Mouse (Mus musculus): ENCODE measurements around the gene Kcnk5. TPM values are rescaled to one million over a fixed set of nuclear protein-coding genes. Genes with fewer than 3 reads are reported as not detected.

Kcnk5 gene
- total and polyA plus RNA-seq, 2 experiments, result 10.3 to 25.6 TPM

DNA sequence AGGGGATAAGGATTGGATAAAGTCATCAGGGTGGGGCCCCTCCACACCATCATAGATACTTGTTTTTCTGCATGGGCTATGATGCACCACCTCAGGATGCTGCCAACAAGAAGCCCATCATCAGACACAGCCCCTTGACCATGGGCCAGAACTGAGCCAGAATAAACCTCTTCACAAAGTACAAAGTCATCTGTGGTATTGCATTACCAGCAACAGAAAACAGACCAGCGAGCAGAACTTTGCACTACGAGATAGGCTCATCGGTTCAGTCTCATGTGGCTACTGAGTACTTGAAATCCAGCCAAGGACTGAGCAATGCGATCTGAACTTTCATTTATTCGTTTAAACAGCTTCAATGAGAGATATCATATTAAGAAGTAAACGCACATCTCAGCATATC lies 18.9 kb downstream of the Kcnk5 start:
- 0 out of 2 replicates have a peak, but pooled peaks cover 3% of the 10 kb centered on the region for H3K36me3 ChIP-seq (ENCODE audit: control insufficient read depth, insufficient read depth, low read length)
- H3K4me1 ChIP-seq (ENCODE audit: control insufficient read depth, insufficient read depth, low read length), result peaks cover 60% of the 10 kb centered on the region
- H3K4me3 ChIP-seq (ENCODE audit: insufficient read depth, low read depth, low read length), result no peak overlapping the region
- no peak overlapping the region for H3K9ac ChIP-seq (ENCODE audit: low read depth, low read length)
- no peaks in the 10 kb centered on the region for H3K27me3 ChIP-seq (ENCODE audit: control insufficient read depth, insufficient read depth, low read length)
- TF ChIP-seq POLR2A (IDR thresholded peaks at IDR 0.05; ENCODE audit: extremely low read depth, insufficient read depth, low read length), result no peak
- no peak for TF ChIP-seq CTCF (IDR thresholded peaks at IDR 0.05; ENCODE audit: low read depth, low read length)
- 11% methylated on average over 6 of the region's 6 CpGs for WGBS
- peak; percentile 97 for DNase-seq (ENCODE audit: extremely low read depth, low read depth, low spot score)
- H3K79me2 ChIP-seq (ENCODE audit: control insufficient read depth, insufficient read depth, low read length), result peaks cover 40% of the 10 kb centered on the region
- H3K27ac ChIP-seq (replicated peaks; ENCODE audit: insufficient read depth, low read depth, low read length), result peak overlapping the region; percentile 63

DNA sequence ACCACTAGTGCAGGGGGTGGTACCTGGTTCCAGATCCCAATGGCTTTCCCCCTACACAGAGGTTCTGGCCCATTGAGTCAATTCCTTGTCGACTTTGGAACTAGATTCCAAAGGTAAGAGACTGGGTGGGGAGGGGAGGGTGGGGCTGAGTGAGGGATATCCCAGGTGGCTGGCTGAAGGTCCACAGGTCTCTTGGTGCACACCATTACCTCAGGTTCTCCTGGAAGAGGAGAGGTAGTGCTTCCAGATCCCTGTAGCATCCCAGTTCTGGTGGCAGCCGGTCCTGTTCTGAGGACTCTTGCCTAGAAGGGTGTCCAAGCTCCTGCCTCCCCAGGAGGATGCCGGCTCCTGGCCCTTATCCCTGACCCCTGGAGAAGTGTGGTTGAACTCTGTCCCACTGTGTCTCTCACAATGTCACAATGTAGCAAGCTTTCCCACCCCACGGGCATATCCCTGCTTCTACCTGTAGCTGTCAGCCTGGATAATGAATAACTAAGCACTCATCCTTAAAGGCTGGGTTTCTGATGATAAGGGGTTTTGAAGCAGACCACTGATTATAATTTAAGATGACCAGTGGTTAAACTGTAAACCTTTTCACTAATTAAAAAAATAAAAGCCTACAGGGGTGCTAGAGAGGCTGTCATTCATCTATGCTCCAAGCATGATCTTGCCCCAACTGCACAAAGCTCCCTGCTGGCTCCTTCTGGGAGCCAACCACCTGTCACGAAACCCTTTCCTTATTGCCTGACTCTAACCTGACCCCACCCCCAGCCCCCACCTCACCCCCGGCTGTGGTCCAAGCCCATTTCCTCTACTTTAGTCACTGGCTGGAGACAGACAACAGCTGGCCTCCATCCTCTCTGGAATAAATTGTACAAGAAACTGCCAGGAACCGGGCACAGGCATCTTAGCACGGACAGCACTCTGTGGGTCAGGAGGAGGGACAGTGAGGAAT lies 22.6 kb downstream of the Kcnk5 start:
- Histone ChIP-seq H3K79me2 (ENCODE audit: control insufficient read depth, insufficient read depth, low read length) (peaks cover 59% of the 10 kb centered on the region), H3K4me3 (ENCODE audit: insufficient read depth, low read depth, low read length) (no peak overlapping the region), H3K36me3 (ENCODE audit: control insufficient read depth, insufficient read depth, low read length) (0 out of 2 replicates have a peak, but pooled peaks cover 3% of the 10 kb centered on the region), H3K4me1 (ENCODE audit: control insufficient read depth, insufficient read depth, low read length) (peaks cover 29% of the 10 kb centered on the region), H3K27ac (replicated peaks; ENCODE audit: insufficient read depth, low read depth, low read length) (no peak overlapping the region), H3K9ac (ENCODE audit: low read depth, low read length) (no peak overlapping the region), H3K27me3 (ENCODE audit: control insufficient read depth, insufficient read depth, low read length) (no peaks in the 10 kb centered on the region)
- DNase-seq (ENCODE audit: extremely low read depth, low read depth, low spot score), result peak; percentile 41
- TF ChIP-seq CTCF (IDR thresholded peaks at IDR 0.05; ENCODE audit: low read depth, low read length) (no peak), POLR2A (IDR thresholded peaks at IDR 0.05; ENCODE audit: extremely low read depth, insufficient read depth, low read length) (no peak)
- WGBS, result 45% methylated on average over 8 of the region's 8 CpGs

DNA sequence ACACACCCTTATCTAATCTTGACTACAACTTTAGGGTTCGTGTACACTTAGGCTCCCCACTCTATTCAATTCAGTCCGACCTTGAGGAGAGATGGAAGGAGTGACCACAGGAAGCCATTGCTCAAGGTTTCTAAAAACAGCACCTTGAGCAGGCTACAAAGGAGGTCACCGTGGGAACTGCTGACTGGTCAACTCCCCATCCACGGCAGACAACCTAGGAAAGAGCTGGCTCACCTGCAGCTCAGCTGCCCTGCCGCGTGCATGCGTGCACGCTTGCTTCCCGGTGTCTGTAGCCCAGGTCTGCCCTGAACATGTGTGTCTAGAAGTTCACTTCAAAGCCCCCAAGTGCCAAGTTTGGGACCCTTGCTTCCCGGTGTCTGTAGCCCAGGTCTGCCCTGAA lies 24.0 kb downstream of the Kcnk5 start:
- Histone ChIP-seq H3K27me3 (ENCODE audit: control insufficient read depth, insufficient read depth, low read length) (no peaks in the 10 kb centered on the region), H3K9ac (ENCODE audit: low read depth, low read length) (no peak overlapping the region), H3K4me1 (ENCODE audit: control insufficient read depth, insufficient read depth, low read length) (peaks cover 20% of the 10 kb centered on the region), H3K4me3 (ENCODE audit: insufficient read depth, low read depth, low read length) (no peak overlapping the region), H3K27ac (replicated peaks; ENCODE audit: insufficient read depth, low read depth, low read length) (no peak overlapping the region), H3K79me2 (ENCODE audit: control insufficient read depth, insufficient read depth, low read length) (peaks cover 73% of the 10 kb centered on the region), H3K36me3 (ENCODE audit: control insufficient read depth, insufficient read depth, low read length) (0 out of 2 replicates have a peak, but pooled peaks cover 3% of the 10 kb centered on the region)
- TF ChIP-seq POLR2A (IDR thresholded peaks at IDR 0.05; ENCODE audit: extremely low read depth, insufficient read depth, low read length), result no peak
- no peak for TF ChIP-seq CTCF (IDR thresholded peaks at IDR 0.05; ENCODE audit: low read depth, low read length)
- no peak for DNase-seq (ENCODE audit: extremely low read depth, low read depth, low spot score)
- WGBS, result 87% methylated on average over 10 of the region's 10 CpGs

DNA sequence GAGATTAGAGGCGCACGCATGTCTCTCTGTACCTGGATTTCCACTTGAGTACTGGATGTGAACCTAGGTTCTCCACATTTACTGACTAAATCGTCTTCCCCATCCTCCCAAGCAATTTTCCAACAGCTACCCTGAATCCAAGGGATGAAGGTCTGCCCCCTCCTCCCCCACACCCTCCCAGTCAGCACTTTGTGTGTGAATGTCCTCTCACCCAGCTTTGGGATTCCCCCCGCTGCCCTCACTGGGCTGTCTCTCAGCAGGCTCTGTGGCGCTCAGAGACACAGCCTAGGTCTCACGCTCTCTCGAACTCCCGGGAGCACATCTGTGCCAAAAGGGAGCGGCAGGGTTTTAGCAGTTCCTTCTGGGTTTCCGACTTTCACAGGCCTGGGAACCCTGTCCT lies 25.9 kb downstream of the Kcnk5 start:
- H3K4me1 ChIP-seq (ENCODE audit: control insufficient read depth, insufficient read depth, low read length), result peaks cover 8% of the 10 kb centered on the region
- 0 out of 2 replicates have a peak, but pooled peaks cover 3% of the 10 kb centered on the region for H3K36me3 ChIP-seq (ENCODE audit: control insufficient read depth, insufficient read depth, low read length)
- no peak overlapping the region for H3K27ac ChIP-seq (replicated peaks; ENCODE audit: insufficient read depth, low read depth, low read length)
- no peaks in the 10 kb centered on the region for H3K27me3 ChIP-seq (ENCODE audit: control insufficient read depth, insufficient read depth, low read length)
- WGBS, result 79% methylated on average over 10 of the region's 10 CpGs
- H3K4me3 ChIP-seq (ENCODE audit: insufficient read depth, low read depth, low read length), result no peak overlapping the region
- peaks cover 72% of the 10 kb centered on the region for H3K79me2 ChIP-seq (ENCODE audit: control insufficient read depth, insufficient read depth, low read length)
- TF ChIP-seq POLR2A (IDR thresholded peaks at IDR 0.05; ENCODE audit: extremely low read depth, insufficient read depth, low read length) (no peak), CTCF (IDR thresholded peaks at IDR 0.05; ENCODE audit: low read depth, low read length) (no peak)
- H3K9ac ChIP-seq (ENCODE audit: low read depth, low read length), result no peak overlapping the region
- DNase-seq (ENCODE audit: extremely low read depth, low read depth, low spot score), result no peak

DNA sequence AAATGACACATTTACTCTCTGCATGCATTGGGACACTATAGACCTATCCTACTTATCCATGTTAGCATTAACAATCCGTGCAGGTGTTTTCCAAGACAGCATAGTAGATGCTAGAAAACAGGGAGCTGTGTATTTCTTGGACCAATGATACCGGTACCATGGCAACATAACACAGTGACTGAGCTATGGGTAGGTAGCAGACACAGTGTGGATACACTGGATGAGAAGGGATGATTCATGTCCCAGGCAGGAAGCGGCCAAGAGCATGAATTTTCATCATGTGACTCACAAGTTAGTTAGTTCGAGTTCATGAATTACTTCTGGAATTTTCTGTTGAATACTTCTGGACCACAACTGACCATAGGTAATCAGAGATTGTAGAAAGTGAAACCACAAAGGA lies 26.7 kb downstream of the Kcnk5 start:
- Histone ChIP-seq H3K4me3 (ENCODE audit: insufficient read depth, low read depth, low read length) (no peak overlapping the region), H3K27ac (replicated peaks; ENCODE audit: insufficient read depth, low read depth, low read length) (no peak overlapping the region), H3K27me3 (ENCODE audit: control insufficient read depth, insufficient read depth, low read length) (no peaks in the 10 kb centered on the region), H3K79me2 (ENCODE audit: control insufficient read depth, insufficient read depth, low read length) (peaks cover 67% of the 10 kb centered on the region), H3K4me1 (ENCODE audit: control insufficient read depth, insufficient read depth, low read length) (peaks cover 7% of the 10 kb centered on the region; the same call in 1 of the 2 replicates), H3K9ac (ENCODE audit: low read depth, low read length) (no peak overlapping the region), H3K36me3 (ENCODE audit: control insufficient read depth, insufficient read depth, low read length) (0 out of 2 replicates have a peak, but pooled peaks cover 3% of the 10 kb centered on the region)
- TF ChIP-seq CTCF (IDR thresholded peaks at IDR 0.05; ENCODE audit: low read depth, low read length), result no peak
- no peak for TF ChIP-seq POLR2A (IDR thresholded peaks at IDR 0.05; ENCODE audit: extremely low read depth, insufficient read depth, low read length)
- 87% methylated on average over 4 of the region's 4 CpGs for WGBS
- no peak for DNase-seq (ENCODE audit: extremely low read depth, low read depth, low spot score)
